Mouse (Mus musculus) E14TG2a.4 (cell line): Measurements from ENCODE around the gene Chst11.

Source experiments
- CTCF ChIP-seq: conservative IDR thresholded peaks from 2 replicates; pipeline ENCODE4 v1.5.1; 2014; ENCODE audit warnings: low read length
- NANOG ChIP-seq: IDR thresholded peaks from 2 replicates; pipeline ENCODE4 v1.6.1; 2014; ENCODE audit warnings: borderline replicate concordance, low read length, mixed read lengths
- POU5F1 ChIP-seq: IDR thresholded peaks from 2 replicates; pipeline ENCODE4 v1.6.1; 2014; ENCODE audit warnings: low read length, borderline replicate concordance

- TF ChIP-seq CTCF (no peak), NANOG (no peak), POU5F1 (no peak)
Measured at GRCm38 (mm10) chr10:82971549-82971948, 13.7 kb upstream of the Chst11 start.
